Mouse (Mus musculus) ovary, postnatal 10 days (tissue): ENCODE data around the gene Tex13b.
"Not testable (repeated sequence)": the region's sequence is repeated elsewhere in the genome, so short reads cannot be mapped to it uniquely, and the experiment has no call there.

ENCODE experiments used
- DNase-seq: peaks from one replicate; pipeline ENCODE4 v3.0.0; 2022; ENCODE audit warnings: low spot score

Tex13b gene

GRCm38 (mm10) chrX:140813312-140814006, at the start of gene Tex13b:
TSS of gene Tex13b (minus strand) at chrX:140813433.
- DNase-seq, result no peak

- no peak for DNase-seq
Measured at GRCm38 (mm10) chrX:140862760-140863159, 49.5 kb upstream of the Tex13b start.

GRCm38 (mm10) chrX:140857445-140857844, 44.2 kb upstream of the Tex13b start:
- DNase-seq, result no peak

GRCm38 (mm10) chrX:140857040-140857439, 43.8 kb upstream of the Tex13b start:
- DNase-seq, result not testable (repeated sequence)

GRCm38 (mm10) chrX:140854561-140854960, 41.3 kb upstream of the Tex13b start:
- no peak for DNase-seq

- not testable (repeated sequence) for DNase-seq
Measured at GRCm38 (mm10) chrX:140845401-140845800, 32.2 kb upstream of the Tex13b start.

- DNase-seq, result no peak
Measured at GRCm38 (mm10) chrX:140839887-140840286, 26.7 kb upstream of the Tex13b start.

GRCm38 (mm10) chrX:140838077-140838476, 24.8 kb upstream of the Tex13b start:
- no peak for DNase-seq

- no peak for DNase-seq
Measured at GRCm38 (mm10) chrX:140831706-140832105, 18.5 kb upstream of the Tex13b start.

- no peak for DNase-seq
Measured at GRCm38 (mm10) chrX:140822295-140822694, 9.1 kb upstream of the Tex13b start.

GRCm38 (mm10) chrX:140805340-140805739, 7.9 kb downstream of the Tex13b start:
- DNase-seq, result no peak

- no peak for DNase-seq
Measured at GRCm38 (mm10) chrX:140769794-140770193, 43.4 kb downstream of the Tex13b start.
